Mouse (Mus musculus) lung, adult 2 months (tissue): ENCODE measurements at regions not wholly inside any gene's neighbourhood (a gene's known extent, or its start where the extent isn't known, plus 50 kb on each side); places are given as distances from the start of the nearest gene placed in this dataset.

Experiments
- CTCF ChIP-seq: fragments of 200-500 bp; IDR thresholded peaks from 2 replicates; pipeline ENCODE4 v1.5.1; 2011; ENCODE audit warnings: mild to moderate bottlenecking, low read length, control low read depth; ENCODE audit not compliant: insufficient read depth
- POLR2A ChIP-seq: fragments of 200-500 bp; IDR thresholded peaks from 2 replicates; pipeline ENCODE4 v1.6.1; 2011; ENCODE audit warnings: low read depth, mild to moderate bottlenecking, control low read depth, low read length, borderline replicate concordance; ENCODE audit errors: extremely low read depth

GRCm38 (mm10) chr13:113464190-113465064, 153.9 kb downstream of the Snx18 start:
- no peak for TF ChIP-seq POLR2A
- no peak for TF ChIP-seq CTCF
